Mouse (Mus musculus) midbrain, postnatal 0 days (tissue): Measurements from ENCODE around the gene Zmiz2. TPM values are rescaled to one million over a fixed set of nuclear protein-coding genes. Genes with fewer than 3 reads are reported as not detected.
A peak's percentile ranks its signal among the peaks of the same experiment; 100 is the strongest.

Source experiments
- ATAC-seq: fragments of 200-750 bp; cut with Nextera tagmentation; 2 replicates; pipeline ENCODE4 v1.8.0; 2017; ENCODE audit warnings: moderate number of reproducible peaks, mild to moderate bottlenecking, moderate TSS enrichment, moderate library complexity; ENCODE audit not compliant: low FRiP score
- DNase-seq: peaks from one replicate; pipeline ENCODE4 v3.0.0-alpha.2; 2015; ENCODE audit warnings: low spot score
- H3K27ac ChIP-seq: fragments of 300-500 bp; sonication (generic); 2 replicates; pipeline ENCODE4 v1.5.1; 2014; ENCODE audit warnings: low read depth, mild to moderate bottlenecking, low read length, mixed read lengths
- H3K27me3 ChIP-seq: fragments of 300-500 bp; sonication (generic); 2 replicates; pipeline ENCODE4 v1.6.1; 2014; ENCODE audit warnings: low read length, control low read depth, mixed read lengths; ENCODE audit not compliant: insufficient read depth
- H3K36me3 ChIP-seq: fragments of 300-500 bp; sonication (generic); 2 replicates; pipeline ENCODE4 v1.6.1; 2014; ENCODE audit warnings: low read length, control low read depth, mixed read lengths; ENCODE audit not compliant: insufficient read depth
- H3K4me1 ChIP-seq: fragments of 300-500 bp; sonication (generic); 2 replicates; pipeline ENCODE4 v1.6.1; 2014; ENCODE audit warnings: mild to moderate bottlenecking, control low read depth, antibody characterized with exemption, low read length, mixed read lengths; ENCODE audit not compliant: insufficient read depth
- H3K4me2 ChIP-seq: fragments of 300-500 bp; sonication (generic); 2 replicates; pipeline ENCODE4 v1.6.1; 2014; ENCODE audit warnings: low read depth, mild to moderate bottlenecking, low read length, mixed read lengths; ENCODE audit not compliant: poor library complexity, severe bottlenecking
- H3K4me3 ChIP-seq: fragments of 300-500 bp; sonication (generic); 2 replicates; pipeline ENCODE4 v1.5.1; 2014; ENCODE audit warnings: low read depth, mild to moderate bottlenecking, low read length, moderate library complexity
- H3K9ac ChIP-seq: fragments of 300-500 bp; sonication (generic); replicated peaks from 2 replicates; pipeline ENCODE4 v1.6.1; 2014; ENCODE audit warnings: mild to moderate bottlenecking, low read length, moderate library complexity, mixed read lengths; ENCODE audit not compliant: poor library complexity, severe bottlenecking
- H3K9me3 ChIP-seq: fragments of 300-500 bp; sonication (generic); 2 replicates; pipeline ENCODE4 v1.6.1; 2016; ENCODE audit warnings: low read length, control low read depth
- CTCF ChIP-seq: IDR thresholded peaks from 2 replicates; pipeline ENCODE4 v1.5.1; 2016; ENCODE audit warnings: antibody characterized with exemption, mild to moderate bottlenecking
- WGBS: fragments of 180-500 bp; shearing (Covaris S2); extraction: QIAGEN DNeasy Blood & Tissue Kit; methylation state at CpG from one replicate; pipeline ENCODE4 v1.1.7; 2014; 5-methylcytosine and 5-hydroxymethylcytosine counted together
- polyA plus RNA-seq: library from polyadenylated mRNA; unstranded; fragments of >200 nt; fragmentation: Nextera tagmentation; extraction: Ambion mirVana; gene quantifications from 2 replicates; pipeline ENCODE4 v1.2.1, GENCODE M21; 2015
- total RNA-seq: library from RNA; depleted of rRNA; stranded (reverse); fragments of >200 nt; gene quantifications from 2 replicates; pipeline ENCODE4 v1.2.3, GENCODE M21; 2014; rRNA removed

The Zmiz2 gene
- total RNA-seq (139 and 153 TPM in 2 replicates), polyA plus RNA-seq (33.7 and 36.0 TPM in 2 replicates)

DNA sequence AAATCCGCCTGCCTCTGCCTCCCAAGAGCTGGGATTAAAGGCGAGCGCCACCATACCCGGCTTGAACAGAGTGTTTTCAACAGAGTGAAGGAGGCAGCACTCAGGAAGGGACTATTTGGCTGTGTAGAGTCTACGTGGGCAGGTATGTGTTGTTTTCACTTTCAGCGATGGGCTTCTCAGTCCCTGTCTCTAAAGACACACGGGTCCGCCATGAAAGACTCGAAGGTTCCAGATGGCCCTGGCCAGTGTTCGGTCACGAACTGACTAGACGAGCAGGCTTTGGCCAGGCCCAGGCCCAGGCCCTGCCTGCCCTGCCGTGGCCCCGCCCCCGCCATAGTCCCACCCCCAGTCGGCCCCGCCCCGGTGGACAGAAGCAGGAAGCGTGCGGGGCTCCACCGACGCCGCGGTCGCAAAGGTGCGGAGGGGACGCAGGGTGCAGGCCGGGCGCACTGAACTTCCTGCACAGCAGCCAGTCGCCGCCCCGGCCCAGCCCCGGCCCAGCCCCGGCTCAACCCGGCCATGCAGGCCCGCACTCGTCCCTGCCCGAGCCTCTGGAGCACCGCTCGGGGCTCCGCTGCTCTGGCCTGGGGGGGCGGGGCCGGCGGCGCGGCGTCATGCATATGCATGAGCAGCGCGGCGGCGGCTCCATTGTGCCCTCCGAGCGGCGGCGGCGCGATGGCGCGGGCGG, at the start of gene Zmiz2:
Zmiz2 (plus strand) TSS at position 349 of the 688 bp plus-strand sequence.
- ATAC-seq (peak; percentile 98), DNase-seq (peak; percentile 94)
- H3K9me3 ChIP-seq, result no peaks in the 10 kb centered on the region
- H3K27me3 ChIP-seq, result no peaks in the 10 kb centered on the region
- H3K9ac ChIP-seq, result peak within 1 kb of the TSS; percentile 89
- H3K4me1 ChIP-seq, result peaks cover 11% of the 10 kb centered on the region; the same call in 1 of the 2 replicates
- peak within 1 kb of the TSS; percentile 89 for H3K4me3 ChIP-seq
- 8% methylated on average over 40 of the region's 60 CpGs for WGBS
- H3K36me3 ChIP-seq, result 0 out of 2 replicates have a peak, but pooled peaks cover 2% of the 10 kb centered on the region
- H3K27ac ChIP-seq, result peak within 1 kb of the TSS; percentile 83
- H3K4me2 ChIP-seq, result peak within 1 kb of the TSS; percentile 75
- TF ChIP-seq CTCF, result no peak

DNA sequence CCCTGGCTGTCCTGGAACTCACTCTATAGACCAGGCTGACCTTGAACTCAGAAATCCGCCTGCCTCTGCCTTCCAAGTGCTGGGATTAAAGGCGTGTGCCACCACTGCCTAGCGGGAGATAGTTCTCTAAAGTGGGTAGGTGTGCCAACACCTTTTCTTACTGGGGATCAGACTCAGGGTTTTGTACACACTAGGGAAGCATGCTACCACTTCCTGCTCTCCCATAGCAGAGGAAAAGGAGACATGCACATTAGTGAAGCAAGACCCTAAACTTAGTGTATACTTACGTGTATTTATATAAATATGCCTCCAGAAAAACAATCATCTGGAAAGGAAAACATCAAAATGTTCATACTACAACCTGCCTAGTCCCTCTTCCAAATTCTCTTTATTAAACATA, 42.9 kb upstream of the Zmiz2 start:
- Histone ChIP-seq H3K9me3 (no peaks in the 10 kb centered on the region), H3K36me3 (peaks cover 74% of the 10 kb centered on the region), H3K27ac (no peak overlapping the region), H3K4me2 (no peak overlapping the region), H3K9ac (no peak overlapping the region), H3K4me3 (no peak overlapping the region), H3K4me1 (no peaks in the 10 kb centered on the region), H3K27me3 (no peaks in the 10 kb centered on the region)
- 96% methylated on average over 4 of the region's 4 CpGs for WGBS
- no peak for TF ChIP-seq CTCF
- ATAC-seq, result no peak
- DNase-seq, result no peak

DNA sequence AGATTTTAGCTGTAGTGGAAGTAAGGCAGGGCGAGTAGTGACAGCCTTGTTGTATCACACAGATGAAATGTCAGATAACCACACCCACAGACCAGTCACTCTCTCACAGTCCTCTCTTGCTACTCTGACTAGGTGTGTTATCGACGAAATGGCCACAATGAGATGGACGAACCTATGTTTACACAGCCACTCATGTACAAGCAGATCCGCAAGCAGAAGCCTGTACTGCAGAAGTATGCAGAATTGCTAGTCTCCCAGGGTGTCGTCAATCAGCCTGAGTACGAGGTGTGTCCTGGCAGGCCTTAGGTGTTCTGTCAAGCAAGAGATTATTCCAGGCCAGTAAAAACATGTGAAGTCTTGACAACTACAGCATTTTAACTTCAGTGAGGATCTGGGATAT, 41.9 kb upstream of the Zmiz2 start:
- ATAC-seq (no peak), DNase-seq (no peak)
- 93% methylated on average over 7 of the region's 7 CpGs for WGBS
- Histone ChIP-seq H3K4me3 (no peak overlapping the region), H3K4me1 (no peaks in the 10 kb centered on the region), H3K36me3 (peaks cover 75% of the 10 kb centered on the region), H3K9me3 (no peaks in the 10 kb centered on the region), H3K27ac (no peak overlapping the region), H3K9ac (no peak overlapping the region), H3K4me2 (no peak overlapping the region), H3K27me3 (no peaks in the 10 kb centered on the region)
- TF ChIP-seq CTCF, result no peak

DNA sequence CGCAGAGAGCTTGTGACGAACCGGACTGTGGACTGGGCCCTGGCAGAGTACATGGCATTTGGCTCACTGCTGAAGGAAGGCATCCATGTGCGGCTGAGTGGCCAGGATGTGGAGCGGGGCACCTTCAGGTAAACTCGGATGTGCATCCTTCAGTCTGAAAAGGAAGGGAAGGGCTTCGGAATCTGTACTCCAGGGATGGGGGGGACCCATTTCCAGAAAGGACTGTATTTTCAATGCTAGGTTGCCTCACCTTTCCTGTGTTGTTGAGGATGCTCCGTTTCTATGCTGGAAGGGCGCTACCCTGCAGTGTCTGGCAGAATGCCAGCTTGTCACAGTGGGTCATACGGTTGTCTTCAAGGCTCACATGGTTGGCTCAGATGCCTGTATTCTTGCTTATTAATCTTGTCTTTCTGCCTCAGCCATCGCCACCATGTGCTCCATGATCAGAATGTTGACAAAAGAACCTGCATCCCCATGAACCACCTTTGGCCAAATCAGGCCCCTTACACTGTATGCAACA, 40.1 kb upstream of the Zmiz2 start:
- Histone ChIP-seq H3K9me3 (no peaks in the 10 kb centered on the region), H3K4me3 (no peak overlapping the region), H3K27ac (no peak overlapping the region), H3K9ac (no peak overlapping the region), H3K4me1 (no peaks in the 10 kb centered on the region), H3K36me3 (peaks cover 72% of the 10 kb centered on the region), H3K27me3 (no peaks in the 10 kb centered on the region), H3K4me2 (no peak overlapping the region)
- 80% methylated on average over 11 of the region's 11 CpGs for whole genome bisulfite sequencing
- DNase-seq (peak; percentile 23), ATAC-seq (no peak)
- no peak for TF ChIP-seq CTCF

DNA sequence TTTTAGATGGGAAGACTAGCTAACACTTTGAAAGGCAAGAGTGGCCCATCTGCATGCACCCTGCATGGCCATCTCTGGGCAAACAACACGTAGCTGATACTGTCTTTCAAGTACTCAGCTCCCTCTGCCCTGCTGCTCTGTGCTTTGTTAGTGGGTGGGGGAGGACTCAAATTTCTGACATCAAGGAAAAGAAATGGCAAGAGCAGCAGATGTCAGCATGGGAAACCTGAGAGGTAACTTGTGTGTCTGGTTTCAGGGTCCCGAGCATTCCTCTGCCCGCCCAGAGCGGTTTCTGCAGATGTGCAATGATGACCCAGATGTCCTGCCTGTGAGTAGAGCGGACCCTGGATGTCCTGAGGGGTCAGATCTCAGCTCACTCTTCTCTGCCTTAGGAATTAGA, 39.3 kb upstream of the Zmiz2 start:
- H3K36me3 ChIP-seq, result peaks cover 74% of the 10 kb centered on the region
- no peak overlapping the region for H3K9ac ChIP-seq
- ATAC-seq (no peak), DNase-seq (no peak)
- no peaks in the 10 kb centered on the region for H3K4me1 ChIP-seq
- H3K27ac ChIP-seq, result no peak overlapping the region
- WGBS, result 93% methylated on average over 5 of the region's 5 CpGs
- no peaks in the 10 kb centered on the region for H3K9me3 ChIP-seq
- H3K27me3 ChIP-seq, result no peaks in the 10 kb centered on the region
- H3K4me3 ChIP-seq, result no peak overlapping the region
- TF ChIP-seq CTCF, result no peak
- H3K4me2 ChIP-seq, result no peak overlapping the region

DNA sequence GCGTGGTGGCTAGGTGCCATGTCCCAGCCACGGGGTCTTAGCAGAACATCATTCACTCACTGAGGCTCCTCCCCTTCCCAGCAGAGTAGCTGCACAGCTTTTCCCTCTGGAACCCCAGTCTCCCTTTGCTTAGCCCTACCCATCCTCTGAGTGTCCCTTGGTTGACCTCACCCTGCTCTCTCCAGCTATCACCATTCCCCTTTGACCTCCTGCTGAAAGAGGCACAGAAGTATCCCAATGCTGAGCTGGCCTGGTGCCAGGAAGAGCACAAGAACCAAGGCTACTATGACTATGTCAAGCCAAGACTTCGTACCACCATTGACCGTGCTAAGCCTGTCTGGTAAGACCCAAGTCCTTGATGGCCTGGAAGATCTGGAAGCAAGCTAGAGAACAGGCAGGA, 33.8 kb upstream of the Zmiz2 start:
- Histone ChIP-seq H3K4me3 (no peak overlapping the region), H3K4me2 (no peak overlapping the region), H3K9ac (no peak overlapping the region), H3K9me3 (no peaks in the 10 kb centered on the region), H3K4me1 (no peaks in the 10 kb centered on the region), H3K36me3 (peaks cover 53% of the 10 kb centered on the region), H3K27ac (no peak overlapping the region), H3K27me3 (no peaks in the 10 kb centered on the region)
- DNase-seq, result no peak
- WGBS, result 92% methylated on average over 4 of the region's 4 CpGs
- no peak for TF ChIP-seq CTCF
- no peak for ATAC-seq
